Mouse (Mus musculus): ENCODE measurements around the gene Olfr1315-ps1. TPM values are rescaled to one million over a fixed set of nuclear protein-coding genes. Genes with fewer than 3 reads are reported as not detected.

The Olfr1315-ps1 gene
- not detected for polyA plus RNA-seq (2017; shearing (Covaris generic))

GRCm38 (mm10) chr2:112115340-112115739 lies at the start of gene Olfr1315-ps1:
Gene Olfr1315-ps1, minus strand, starts transcription at chr2:112115440.

GRCm38 (mm10) chr2:112153898-112154297 lies 38.7 kb upstream of the Olfr1315-ps1 start, which contains the start of gene Olfr1318:
Gene Olfr1318, plus strand, starts transcription at chr2:112154198.

GRCm38 (mm10) chr2:112140029-112140428 lies 24.8 kb upstream of the Olfr1315-ps1 start, which contains the start of gene Olfr1317:
Gene Olfr1317, plus strand, starts transcription at chr2:112140329.

DNA sequence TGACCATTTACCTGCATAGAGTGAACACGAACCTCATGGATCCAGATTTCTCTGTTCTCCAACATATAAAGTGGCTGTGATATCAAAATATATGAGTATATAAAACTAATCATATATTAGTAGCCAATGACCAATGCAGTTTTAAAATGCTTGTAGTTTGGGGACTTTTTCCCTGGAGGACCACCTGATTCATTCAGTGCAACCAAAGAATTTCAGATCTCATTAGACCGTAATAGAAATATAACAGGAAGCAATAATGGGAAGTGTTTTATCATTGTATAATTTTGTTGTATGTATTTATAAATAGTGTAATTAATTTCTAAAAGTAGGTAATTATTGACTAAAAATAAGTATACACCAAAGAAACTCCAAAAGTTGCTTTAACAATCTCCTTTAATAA lies 19.6 kb upstream of the Olfr1315-ps1 start, which contains the start of gene Olfr1316:
TSS of gene Olfr1316 (minus strand) at position 101 of the 400 bp plus-strand sequence.

DNA sequence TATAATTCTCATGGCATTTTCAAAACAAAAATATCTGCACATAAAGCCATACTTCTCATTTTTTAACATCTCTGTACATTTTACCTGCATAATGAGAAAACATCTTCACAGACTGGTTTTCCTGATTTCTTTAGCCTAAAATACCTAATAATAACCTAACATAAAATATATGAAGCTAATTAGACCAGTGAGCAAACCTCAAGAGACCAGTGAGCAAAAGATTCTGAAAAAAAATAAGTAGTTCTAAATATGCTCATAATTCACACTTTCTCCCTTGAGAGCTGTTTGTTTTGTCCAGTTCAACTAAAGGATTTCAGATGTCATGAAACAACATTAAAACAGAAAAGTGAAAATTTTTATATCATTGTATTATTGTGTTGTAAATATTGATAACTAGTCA lies 18.6 kb downstream of the Olfr1315-ps1 start, which contains the start of gene Olfr1314:
TSS of gene Olfr1314 (minus strand) at position 101 of the 400 bp plus-strand sequence.

DNA sequence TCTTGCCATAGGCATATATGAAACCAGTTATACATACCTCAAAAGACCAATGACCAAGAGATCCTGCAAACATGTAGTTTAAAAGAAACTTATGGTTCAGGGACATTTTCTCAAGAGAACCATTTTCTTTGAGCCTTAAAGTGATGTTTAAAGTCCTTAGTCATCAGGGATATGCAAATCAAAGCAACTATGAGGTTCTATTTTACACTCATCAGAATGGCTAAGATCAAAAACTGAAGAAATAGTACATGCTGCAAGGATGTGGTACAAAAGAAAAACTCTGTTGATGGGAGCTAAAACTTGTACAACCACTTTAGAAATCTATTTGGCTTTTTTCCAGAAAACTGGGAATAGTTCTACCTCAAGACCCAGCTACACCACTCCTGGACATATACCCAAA lies 37.5 kb downstream of the Olfr1315-ps1 start, which contains the start of gene Olfr1313:
TSS of gene Olfr1313 (minus strand) at position 101 of the 400 bp plus-strand sequence.

Other genes starting within 250 kb of the Olfr1315-ps1 start
- gene Olfr1305, start 238.3 kb downstream of the Olfr1315-ps1 start, polyA plus RNA-seq (2017; shearing (Covaris generic)), result not detected
- not detected for gene Olfr1306, start 199.2 kb downstream of the Olfr1315-ps1 start, polyA plus RNA-seq (2017; shearing (Covaris generic))
- 0.07 TPM for gene Olfr1307, start 166.0 kb downstream of the Olfr1315-ps1 start, polyA plus RNA-seq (2017; shearing (Covaris generic))
- not detected for gene Olfr1308, start 150.5 kb downstream of the Olfr1315-ps1 start, polyA plus RNA-seq (2017; shearing (Covaris generic))
- not detected for gene Olfr1309, start 125.2 kb downstream of the Olfr1315-ps1 start, polyA plus RNA-seq (2017; shearing (Covaris generic))
- gene Olfr1310, start 102.7 kb downstream of the Olfr1315-ps1 start, polyA plus RNA-seq (2017; shearing (Covaris generic)), result not detected
- not detected for gene Olfr1311, start 91.0 kb downstream of the Olfr1315-ps1 start, polyA plus RNA-seq (2017; shearing (Covaris generic))
- 0.17 TPM for gene Olfr1312, start 65.2 kb downstream of the Olfr1315-ps1 start, polyA plus RNA-seq (2017; shearing (Covaris generic))
- gene Olfr1313, start 37.6 kb downstream of the Olfr1315-ps1 start, polyA plus RNA-seq (2017; shearing (Covaris generic)), result not detected
- gene Olfr1314, start 18.7 kb downstream of the Olfr1315-ps1 start, polyA plus RNA-seq (2017; shearing (Covaris generic)), result not detected
- not detected for gene Olfr1316, start 19.5 kb upstream of the Olfr1315-ps1 start, polyA plus RNA-seq (2017; shearing (Covaris generic))
- not detected for gene Olfr1317, start 24.9 kb upstream of the Olfr1315-ps1 start, polyA plus RNA-seq (2017; shearing (Covaris generic))
- not detected for gene Olfr1318, start 38.8 kb upstream of the Olfr1315-ps1 start, polyA plus RNA-seq (2017; shearing (Covaris generic))
- 96.7 TPM for gene Lpcat4, start 124.0 kb upstream of the Olfr1315-ps1 start, polyA plus RNA-seq (2017; shearing (Covaris generic))
- not detected for gene Nutm1, start 143.9 kb upstream of the Olfr1315-ps1 start, polyA plus RNA-seq (2017; shearing (Covaris generic))
- 131 TPM for gene Nop10, start 146.5 kb upstream of the Olfr1315-ps1 start, polyA plus RNA-seq (2017; shearing (Covaris generic))
- gene Slc12a6, start 150.4 kb upstream of the Olfr1315-ps1 start, polyA plus RNA-seq (2017; shearing (Covaris generic)), result 39.5 TPM
- not detected for gene Gm21985, start 150.9 kb upstream of the Olfr1315-ps1 start, polyA plus RNA-seq (2017; shearing (Covaris generic))